Mouse (Mus musculus) urinary bladder, postnatal 36 days (tissue): ENCODE measurements around the gene 1700029H14Rik.

Experiments used
- DNase-seq, 2 experiments: peaks; one replicate each; pipeline ENCODE4 v3.0.0; 2022; ENCODE audit warnings: low spot score in 2 of 2, mixed read lengths in 1 of 2

1700029H14Rik gene

GRCm38 (mm10) chr8:13541526-13541925, 20.7 kb downstream of the 1700029H14Rik start:
- no peak for DNase-seq

- DNase-seq: no peak
Measured at GRCm38 (mm10) chr8:13540122-13540521, 22.1 kb downstream of the 1700029H14Rik start.

- DNase-seq: peak in 1 of 2 experiments; percentile 67
Measured at GRCm38 (mm10) chr8:13538821-13539220, 23.4 kb downstream of the 1700029H14Rik start.

- DNase-seq: no peak
Measured at GRCm38 (mm10) chr8:13537102-13537501, 25.2 kb downstream of the 1700029H14Rik start.

- DNase-seq: no peak
Measured at GRCm38 (mm10) chr8:13533123-13533522, 29.1 kb downstream of the 1700029H14Rik start.

- DNase-seq: no peak
Measured at GRCm38 (mm10) chr8:13531602-13532171, 30.6 kb downstream of the 1700029H14Rik start.

GRCm38 (mm10) chr8:13530941-13531340, 31.3 kb downstream of the 1700029H14Rik start:
- DNase-seq: peak; percentile 63 to 86

- DNase-seq: no peak
Measured at GRCm38 (mm10) chr8:13530401-13530800, 31.9 kb downstream of the 1700029H14Rik start.

- DNase-seq: peak; percentile 62 to 83
Measured at GRCm38 (mm10) chr8:13529891-13530316, 32.4 kb downstream of the 1700029H14Rik start.

GRCm38 (mm10) chr8:13529011-13529840, 33.0 kb downstream of the 1700029H14Rik start:
- DNase-seq: peak in 1 of 2 experiments; percentile 31

GRCm38 (mm10) chr8:13521392-13521791, 40.9 kb downstream of the 1700029H14Rik start:
- no peak for DNase-seq

GRCm38 (mm10) chr8:13520349-13520748, 41.9 kb downstream of the 1700029H14Rik start:
- DNase-seq: no peak

GRCm38 (mm10) chr8:13519503-13519902, 42.8 kb downstream of the 1700029H14Rik start:
- no peak for DNase-seq

GRCm38 (mm10) chr8:13517284-13517781, 44.9 kb downstream of the 1700029H14Rik start:
- no peak for DNase-seq

- no peak for DNase-seq
Measured at GRCm38 (mm10) chr8:13516728-13517127, 45.5 kb downstream of the 1700029H14Rik start.

GRCm38 (mm10) chr8:13516011-13516442, 46.2 kb downstream of the 1700029H14Rik start:
- peak in 1 of 2 experiments; percentile 58 for DNase-seq

- DNase-seq: no peak
Measured at GRCm38 (mm10) chr8:13513556-13514370, 48.5 kb downstream of the 1700029H14Rik start.

GRCm38 (mm10) chr8:13512677-13513076, 49.6 kb downstream of the 1700029H14Rik start:
- DNase-seq: no peak

- no peak for DNase-seq
Measured at GRCm38 (mm10) chr8:13512016-13512415, 50.2 kb downstream of the 1700029H14Rik start.

GRCm38 (mm10) chr8:13507284-13507937, 54.9 kb downstream of the 1700029H14Rik start:
- DNase-seq: no peak

GRCm38 (mm10) chr8:13506849-13507248, 55.4 kb downstream of the 1700029H14Rik start:
- DNase-seq: peak; percentile 82 to 89
